Mouse (Mus musculus) induced T-regulatory cell, adult 2 months (primary cell): ENCODE measurements around the gene Dis3l.

Experiments used
- DNase-seq: peaks from one replicate; pipeline ENCODE4 v3.0.0-alpha.2; 2012; ENCODE audit warnings: low read depth

Gene Dis3l

GRCm38 (mm10) chr9:64341254-64341566 lies at the start of gene Dis3l:
Gene Dis3l (minus strand): TSS chr9:64341288.
- DNase-seq: no peak

DNA sequence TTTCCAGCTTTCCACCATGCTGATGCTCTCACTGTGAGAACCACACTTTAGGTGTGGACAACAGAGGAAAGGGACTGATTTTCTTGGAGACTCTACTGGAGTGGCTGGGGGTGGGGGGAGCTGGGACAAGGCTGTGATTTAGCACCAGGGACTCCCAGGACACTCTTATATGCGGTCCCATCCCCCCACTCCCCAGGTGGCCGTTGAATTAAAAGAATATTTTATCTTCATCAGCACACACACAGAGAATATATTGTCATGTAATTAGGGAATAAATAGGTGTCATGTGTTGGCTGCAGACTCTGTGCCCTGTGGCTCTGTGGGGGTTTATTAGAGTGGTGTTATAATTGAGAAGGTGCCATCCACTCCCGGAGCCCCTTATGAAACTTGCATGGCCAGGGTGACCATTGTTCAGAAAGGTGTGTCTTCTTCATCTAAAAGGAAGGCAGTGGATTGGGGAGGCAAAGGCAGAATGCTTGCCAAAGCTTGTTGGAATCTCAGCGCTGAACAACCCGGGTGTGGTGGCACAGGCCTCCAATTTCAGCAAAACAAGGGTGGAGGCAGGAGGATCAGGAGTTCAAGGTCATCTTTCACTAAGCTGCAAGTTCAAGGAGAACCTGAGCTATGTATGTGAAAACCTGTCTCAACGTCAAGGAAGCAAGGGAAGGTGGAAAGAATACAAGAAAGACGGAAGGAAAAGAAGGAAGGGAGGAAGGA lies 48.6 kb upstream of the Dis3l start:
- DNase-seq: no peak

- DNase-seq: no peak
These were observed 45.6 kb upstream of the Dis3l start for GRCm38 (mm10) chr9:64386466-64387211.

GRCm38 (mm10) chr9:64385511-64386465 lies 44.7 kb upstream of the Dis3l start, which contains the start of gene Megf11:
Gene Megf11 (plus strand): TSS chr9:64385626.
- no peak for DNase-seq

- DNase-seq: no peak
These were observed 42.1 kb upstream of the Dis3l start for GRCm38 (mm10) chr9:64383021-64383788.

GRCm38 (mm10) chr9:64376380-64376779 lies 35.3 kb upstream of the Dis3l start:
- DNase-seq: no peak

GRCm38 (mm10) chr9:64371305-64371819 lies 30.3 kb upstream of the Dis3l start:
- no peak for DNase-seq

DNA sequence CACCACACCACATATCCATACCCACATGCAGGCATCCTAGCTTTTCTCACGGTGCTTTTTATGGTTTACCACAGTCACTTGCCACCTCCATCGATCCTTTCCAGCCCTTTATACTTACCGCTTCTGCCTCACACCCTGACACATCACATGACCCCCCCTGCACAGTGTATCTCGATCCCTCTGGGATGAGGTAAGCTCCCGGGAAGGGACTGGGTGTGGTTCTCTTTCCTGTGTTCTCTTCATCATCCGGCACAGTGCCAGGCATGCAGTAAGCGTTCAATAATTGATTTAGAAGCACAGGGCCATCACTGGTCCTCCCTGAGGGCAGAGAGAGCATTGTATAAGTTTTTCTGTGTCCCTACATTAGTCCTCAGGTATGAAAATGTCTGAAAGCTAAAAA lies 28.8 kb upstream of the Dis3l start:
- no peak for DNase-seq

- DNase-seq: no peak
These were observed 20.3 kb upstream of the Dis3l start for GRCm38 (mm10) chr9:64361231-64361950.

GRCm38 (mm10) chr9:64355627-64356026 lies 14.5 kb upstream of the Dis3l start:
- no peak for DNase-seq

DNA sequence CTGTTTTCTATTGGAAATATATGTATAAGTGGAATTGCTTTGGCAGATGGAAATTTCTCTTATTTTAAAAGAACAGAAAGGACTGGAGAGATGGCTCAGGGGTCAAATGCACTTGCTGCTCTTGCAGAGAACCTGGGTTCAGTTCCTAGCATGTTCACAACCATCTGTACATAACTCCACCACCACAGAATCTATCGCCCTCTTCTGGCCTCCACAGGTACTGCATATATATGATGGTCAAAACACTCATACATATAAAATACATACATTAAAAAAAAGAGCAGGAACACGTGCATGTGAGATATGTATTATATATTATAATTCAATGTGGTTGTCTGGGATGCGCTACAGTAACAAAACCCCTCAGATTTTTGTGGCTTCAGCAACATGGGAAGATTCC lies 10.1 kb upstream of the Dis3l start:
- DNase-seq: peak; percentile 73

- no peak for DNase-seq
These were observed 8.4 kb upstream of the Dis3l start for GRCm38 (mm10) chr9:64349490-64349889.

- DNase-seq: peak; percentile 57
These were observed 6.3 kb upstream of the Dis3l start for GRCm38 (mm10) chr9:64347377-64347776.

GRCm38 (mm10) chr9:64345931-64346330 lies 4.8 kb upstream of the Dis3l start:
- no peak for DNase-seq

- DNase-seq: peak; percentile 22
These were observed 2.6 kb upstream of the Dis3l start for GRCm38 (mm10) chr9:64343656-64344055.

GRCm38 (mm10) chr9:64341671-64342070 lies 583 bp upstream of the Dis3l start:
- peak; percentile 36 for DNase-seq

DNA sequence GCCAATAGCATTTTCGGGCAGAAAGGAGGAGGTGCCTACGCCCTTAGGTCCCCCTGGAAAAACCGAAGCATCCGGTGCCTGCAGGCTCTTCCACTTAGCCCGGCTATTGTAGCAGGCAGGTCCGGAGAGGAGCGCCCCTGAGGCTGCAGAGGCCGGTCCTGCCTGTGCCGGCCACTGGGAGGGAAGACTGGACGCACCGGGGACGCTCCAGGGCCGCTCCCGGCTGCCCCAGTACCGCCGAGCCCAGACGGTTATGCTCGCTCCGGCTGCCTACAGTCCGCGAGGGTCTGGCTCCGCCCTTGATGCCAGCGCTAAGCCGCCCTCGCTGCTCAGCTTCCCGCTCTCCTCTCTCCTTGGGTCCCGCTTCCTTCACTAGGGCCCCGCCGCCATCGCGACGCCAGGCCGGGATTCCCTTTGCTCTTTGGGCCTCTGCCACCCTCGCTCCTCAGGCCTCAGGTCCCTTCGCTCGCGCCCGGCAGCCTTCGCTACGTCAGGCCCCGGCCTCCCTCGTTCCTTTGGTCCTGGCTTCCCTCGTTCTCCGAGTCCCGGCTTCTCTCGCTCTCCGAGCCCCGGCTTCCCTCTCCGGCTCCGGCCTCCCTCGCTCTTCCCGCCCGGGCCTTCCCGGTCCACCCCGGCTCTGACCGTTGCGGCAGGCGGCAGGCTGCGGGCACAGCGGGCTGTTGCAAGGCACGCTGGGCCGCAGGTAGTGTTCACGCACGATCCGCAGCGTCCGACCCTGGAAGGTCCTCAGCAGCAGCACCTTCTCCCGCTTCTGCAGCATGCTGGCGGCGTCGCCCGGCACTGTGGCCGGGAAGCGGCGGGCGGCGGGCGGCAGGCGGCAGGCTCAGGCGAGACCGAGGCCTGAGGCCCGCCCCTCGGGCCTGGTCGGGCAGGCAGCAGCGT lies 486 bp downstream of the Dis3l start:
- DNase-seq: peak; percentile 81

GRCm38 (mm10) chr9:64339361-64339760 lies 1.7 kb downstream of the Dis3l start:
- no peak for DNase-seq

DNA sequence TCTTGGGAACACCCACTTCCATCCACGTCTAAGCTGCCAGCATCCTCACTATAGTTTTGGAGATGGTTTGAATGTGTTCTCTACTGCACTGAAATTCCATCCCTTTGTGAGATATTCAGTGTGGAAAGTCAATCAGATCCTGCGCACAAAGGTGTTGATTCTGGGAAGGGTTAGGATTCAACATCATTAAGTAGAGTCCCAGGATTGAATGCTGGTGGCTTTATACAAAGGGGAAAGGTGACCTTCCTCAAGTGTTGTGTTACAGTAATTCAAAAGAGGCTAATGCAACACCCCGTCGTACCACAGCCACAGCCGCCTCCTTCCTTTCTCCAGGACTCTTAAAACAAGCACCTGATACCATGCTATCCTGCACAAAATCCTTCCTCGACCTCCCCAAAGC lies 5.3 kb downstream of the Dis3l start:
- no peak for DNase-seq

DNA sequence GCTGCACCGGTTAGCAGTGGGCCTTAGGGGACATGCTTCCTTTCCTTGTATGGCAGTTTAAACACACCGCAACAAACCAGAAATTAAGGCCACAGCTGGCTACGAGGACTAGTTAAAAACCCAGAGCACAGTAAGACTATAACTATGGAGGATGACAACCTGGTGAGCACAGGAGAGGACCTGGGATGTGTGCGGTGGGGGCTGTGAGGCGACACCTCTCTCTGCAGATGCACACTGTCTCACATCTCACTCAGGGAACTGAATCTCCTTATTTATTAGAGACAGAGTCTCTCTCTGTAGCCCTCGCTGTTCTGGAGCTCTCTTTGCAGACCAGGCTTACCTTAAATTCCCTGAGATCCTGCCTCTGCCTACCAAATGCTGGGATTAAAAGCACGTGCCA lies 17.1 kb downstream of the Dis3l start:
- no peak for DNase-seq
